Mouse (Mus musculus) mammary gland, adult 2 months (tissue): ENCODE results near the gene Kbtbd6. TPM values are rescaled to one million over a fixed set of nuclear protein-coding genes. Genes with fewer than 3 reads are reported as not detected.

Experiments used
- polyA plus RNA-seq: library from polyadenylated mRNA; depleted of rRNA; stranded (reverse); fragments of >200 nt; gene quantifications from 2 replicates; pipeline ENCODE4 v1.2.3, GENCODE M21; 2012; ENCODE audit warnings: low replicate concordance; rRNA removed

Gene Kbtbd6
- polyA plus RNA-seq: 0.20 and 0.72 TPM in 2 replicates

DNA sequence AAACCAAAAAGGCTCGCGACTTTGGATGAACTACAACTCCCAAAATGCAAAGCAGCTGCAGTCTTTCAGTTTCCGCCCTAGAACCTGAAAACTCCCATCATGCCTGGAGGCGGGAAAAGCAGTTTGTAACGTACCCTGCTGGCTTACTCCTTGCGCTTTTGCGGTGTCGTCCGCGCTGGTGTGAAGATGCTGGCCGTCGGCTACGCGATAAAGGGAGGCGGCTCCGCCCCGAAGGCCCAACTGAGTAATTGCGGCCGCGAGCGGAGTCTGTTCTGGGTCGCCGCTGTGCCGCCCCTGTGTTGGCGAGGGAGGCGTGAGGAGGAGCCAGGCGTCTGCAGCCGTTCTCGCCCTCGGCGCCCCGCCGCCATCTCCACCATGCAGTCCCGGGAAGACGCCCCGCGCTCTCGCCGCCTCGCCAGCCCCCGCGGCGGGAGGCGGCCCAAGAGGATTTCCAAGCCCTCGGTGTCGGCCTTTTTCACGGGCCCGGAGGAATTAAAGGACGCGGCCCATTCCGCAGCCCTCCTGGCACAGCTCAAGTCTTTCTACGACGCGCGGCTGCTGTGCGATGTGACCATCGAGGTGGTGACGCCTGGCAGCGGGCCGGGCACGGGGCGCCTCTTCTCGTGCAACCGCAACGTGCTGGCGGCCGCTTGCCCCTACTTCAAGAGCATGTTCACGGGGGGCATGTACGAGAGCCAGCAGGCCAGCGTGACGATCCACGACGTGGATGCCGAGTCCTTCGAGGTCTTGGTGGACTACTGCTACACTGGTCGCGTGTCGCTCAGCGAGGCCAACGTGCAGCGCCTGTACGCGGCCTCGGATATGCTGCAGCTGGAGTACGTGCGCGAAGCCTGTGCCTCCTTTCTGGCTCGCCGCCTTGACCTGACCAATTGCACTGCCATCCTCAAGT lies at the start of gene Kbtbd6:
TSS of gene Kbtbd6 (plus strand) at position 155 of the 910 bp plus-strand sequence.

DNA sequence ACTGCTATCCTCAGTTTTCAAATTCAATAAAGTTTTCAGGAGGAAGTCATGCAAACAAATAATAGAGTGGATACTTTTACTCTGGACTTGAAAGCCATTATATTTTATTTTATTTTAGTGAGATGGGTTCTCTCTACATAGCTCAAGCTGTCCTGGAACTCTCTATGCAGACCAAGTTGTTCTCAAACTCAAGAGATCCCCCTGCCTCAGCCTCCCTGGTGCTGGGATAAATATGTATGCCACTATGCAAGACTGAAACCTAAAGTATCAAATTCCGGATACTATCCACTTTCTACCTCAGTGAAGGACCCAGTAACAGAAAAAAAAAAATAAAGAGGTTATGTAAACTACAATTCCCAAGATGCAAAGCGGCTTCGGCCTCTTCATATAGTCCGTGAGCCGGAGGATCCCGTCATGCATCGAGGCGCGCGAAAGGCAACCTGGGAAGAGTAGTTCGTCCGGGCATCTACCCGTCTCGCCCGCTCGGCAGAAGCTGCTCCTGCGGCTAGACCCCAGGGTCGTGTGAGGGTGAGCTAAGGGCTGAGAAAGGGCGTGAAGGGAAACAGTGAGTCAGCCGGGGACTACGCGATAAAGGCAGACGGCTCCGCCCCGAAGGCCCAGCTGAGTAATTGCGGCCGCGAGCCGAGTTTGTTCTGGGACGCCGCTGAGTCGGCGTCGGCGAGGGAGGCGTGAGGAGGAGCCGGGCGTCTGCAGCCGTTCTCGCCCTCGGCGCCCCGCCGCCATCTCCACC lies 25.5 kb upstream of the Kbtbd6 start, which contains the start of gene Kbtbd7:
TSS of gene Kbtbd7 (plus strand) at position 533 of the 751 bp plus-strand sequence.

DNA sequence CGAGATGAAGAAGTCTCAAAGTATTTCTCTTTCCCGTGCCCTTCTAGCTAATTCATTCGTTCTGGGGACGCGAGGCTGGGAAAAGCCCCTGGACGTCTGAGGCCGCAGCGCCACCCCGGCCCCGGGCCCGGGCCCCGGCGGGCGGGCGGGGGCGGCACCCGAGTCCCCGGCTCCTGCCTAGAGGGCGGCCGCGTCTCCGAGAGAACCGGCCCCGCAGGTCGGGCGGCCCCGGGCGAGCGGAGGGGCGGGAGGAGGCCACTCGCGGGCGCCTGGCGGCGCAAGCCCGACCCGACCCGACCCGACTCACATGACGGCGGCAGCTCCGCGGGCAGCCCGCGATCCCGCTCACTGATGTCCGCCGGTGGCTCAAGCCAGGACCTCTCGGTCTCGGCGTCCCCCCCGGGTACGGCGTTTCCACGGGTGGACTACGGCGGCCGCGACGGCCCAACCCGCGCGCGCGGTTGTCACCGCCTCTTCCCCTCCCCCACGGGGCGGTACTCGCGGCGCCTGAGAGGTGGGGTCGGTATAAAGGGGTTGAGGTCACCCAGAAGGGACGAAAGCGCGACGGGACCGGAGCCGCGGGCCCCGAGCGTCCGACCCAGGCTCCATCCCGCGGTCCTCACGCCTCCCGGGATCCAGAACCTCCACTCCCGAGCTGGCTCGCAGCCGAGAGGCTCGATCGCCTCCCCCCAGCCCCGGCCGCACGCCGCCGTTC lies 29.1 kb downstream of the Kbtbd6 start, which contains the start of gene Elf1:
TSS of gene Elf1 (plus strand) at position 571 of the 715 bp plus-strand sequence.

GRCm38 (mm10) chr14:79481339-79482151 lies 29.9 kb downstream of the Kbtbd6 start, which contains the start of gene Wbp4:
TSS of gene Wbp4 (minus strand) at chr14:79481520.

Other genes with a start within 250 kb of the Kbtbd6 start
- not detected in 2 replicates for gene Zfp957, start 204.5 kb upstream of the Kbtbd6 start, polyA plus RNA-seq
- gene Rgcc, start 150.2 kb upstream of the Kbtbd6 start, polyA plus RNA-seq: 488 and 915 TPM in 2 replicates
- 1.0 and 2.4 TPM in 2 replicates for gene Naa16, start 61.1 kb upstream of the Kbtbd6 start, polyA plus RNA-seq
- 1.2 and 3.4 TPM in 2 replicates for gene Mtrf1, start 54.1 kb upstream of the Kbtbd6 start, polyA plus RNA-seq
- gene Kbtbd7, start 25.3 kb upstream of the Kbtbd6 start, polyA plus RNA-seq: 4.0 and 6.0 TPM in 2 replicates
- gene Elf1, start 29.4 kb downstream of the Kbtbd6 start, polyA plus RNA-seq: 19.1 and 27.8 TPM in 2 replicates
- gene Wbp4, start 29.7 kb downstream of the Kbtbd6 start, polyA plus RNA-seq: 4.0 and 4.7 TPM in 2 replicates
- gene Sugt1, start 135.9 kb downstream of the Kbtbd6 start, polyA plus RNA-seq: 3.7 and 11.1 TPM in 2 replicates
- gene Cnmd, start 210.3 kb downstream of the Kbtbd6 start, polyA plus RNA-seq: 0.84 and 0.86 TPM in 2 replicates